Mouse (Mus musculus): ENCODE results near the gene Sbf2.
"Not testable (repeated sequence)": the region's sequence is repeated elsewhere in the genome, so short reads cannot be mapped to it uniquely, and the experiment has no call there.

Gene Sbf2

GRCm38 (mm10) chr7:110585250-110585649, 29.5 kb downstream of the Sbf2 start:
- in situ Hi-C loops (cut with MboI, MseI): no loop called here

GRCm38 (mm10) chr7:110584159-110584558, 30.6 kb downstream of the Sbf2 start:
- in situ Hi-C loops (cut with MboI, MseI): no loop called here

GRCm38 (mm10) chr7:110583705-110584104, 31.0 kb downstream of the Sbf2 start:
- in situ Hi-C loops (cut with MboI, MseI): no loop called here

GRCm38 (mm10) chr7:110565815-110566549, 48.7 kb downstream of the Sbf2 start:
- in situ Hi-C loops (cut with MboI, MseI): no loop called here

GRCm38 (mm10) chr7:110561647-110562046, 53.1 kb downstream of the Sbf2 start:
- in situ Hi-C loops (cut with MboI, MseI): no loop called here

GRCm38 (mm10) chr7:110557001-110557400, 57.7 kb downstream of the Sbf2 start:
- in situ Hi-C loops (cut with MboI, MseI): loop anchor here (5.0 kb wide), 1 partner anchor 65 kb away; no protein-coding TSS in a partner anchor

- in situ Hi-C loops (cut with MboI, MseI): loop anchor here (5.0 kb wide), 1 partner anchor 64 kb away; no protein-coding TSS in a partner anchor
These were observed 58.5 kb downstream of the Sbf2 start for GRCm38 (mm10) chr7:110556221-110556620.

GRCm38 (mm10) chr7:110555260-110555659, 59.5 kb downstream of the Sbf2 start:
- in situ Hi-C loops (cut with MboI, MseI): loop anchor here (5.0 kb wide), 1 partner anchor 63 kb away; no protein-coding TSS in a partner anchor

- in situ Hi-C loops (cut with MboI, MseI): loop anchor here (10.0 kb wide), 1 partner anchor 87 kb away; no protein-coding TSS in a partner anchor
These were observed 66.5 kb downstream of the Sbf2 start for GRCm38 (mm10) chr7:110548268-110548667.

GRCm38 (mm10) chr7:110543341-110543740, 71.4 kb downstream of the Sbf2 start:
- in situ Hi-C loops (cut with MboI, MseI): loop anchor here (10.0 kb wide), 1 partner anchor 91 kb away; no protein-coding TSS in a partner anchor

- in situ Hi-C loops (cut with MboI, MseI): no loop called here
These were observed 75.5 kb downstream of the Sbf2 start for GRCm38 (mm10) chr7:110539266-110539665.

- in situ Hi-C loops (cut with MboI, MseI): not testable (repeated sequence)
These were observed 84.4 kb downstream of the Sbf2 start for GRCm38 (mm10) chr7:110530295-110530694.

GRCm38 (mm10) chr7:110525090-110525775, 89.5 kb downstream of the Sbf2 start:
- in situ Hi-C loops (cut with MboI, MseI): no loop called here

GRCm38 (mm10) chr7:110516241-110517220, 98.2 kb downstream of the Sbf2 start:
- in situ Hi-C loops (cut with MboI, MseI): no loop called here

- in situ Hi-C loops (cut with MboI, MseI): no loop called here
These were observed 100.6 kb downstream of the Sbf2 start for GRCm38 (mm10) chr7:110514131-110514530.

- in situ Hi-C loops (cut with MboI, MseI): no loop called here
These were observed 116.1 kb downstream of the Sbf2 start for GRCm38 (mm10) chr7:110498653-110499052.

- in situ Hi-C loops (cut with MboI, MseI): loop anchor here (5.0 kb wide), 1 partner anchor 66 kb away; no protein-coding TSS in a partner anchor
These were observed 123.7 kb downstream of the Sbf2 start for GRCm38 (mm10) chr7:110491038-110491437.

GRCm38 (mm10) chr7:110485051-110485450, 129.7 kb downstream of the Sbf2 start:
- in situ Hi-C loops (cut with MboI, MseI): no loop called here

- in situ Hi-C loops (cut with MboI, MseI): no loop called here
These were observed 143.7 kb downstream of the Sbf2 start for GRCm38 (mm10) chr7:110470987-110471386.

- in situ Hi-C loops (cut with MboI, MseI): no loop called here
These were observed 151.3 kb downstream of the Sbf2 start for GRCm38 (mm10) chr7:110463471-110463870.

- in situ Hi-C loops (cut with MboI, MseI): loop anchor here (10.0 kb wide), 1 partner anchor 278 kb away; no protein-coding TSS in a partner anchor
These were observed 182.4 kb downstream of the Sbf2 start for GRCm38 (mm10) chr7:110432301-110432700.
